Mouse (Mus musculus): ENCODE results near the gene Ank3.

DNA sequence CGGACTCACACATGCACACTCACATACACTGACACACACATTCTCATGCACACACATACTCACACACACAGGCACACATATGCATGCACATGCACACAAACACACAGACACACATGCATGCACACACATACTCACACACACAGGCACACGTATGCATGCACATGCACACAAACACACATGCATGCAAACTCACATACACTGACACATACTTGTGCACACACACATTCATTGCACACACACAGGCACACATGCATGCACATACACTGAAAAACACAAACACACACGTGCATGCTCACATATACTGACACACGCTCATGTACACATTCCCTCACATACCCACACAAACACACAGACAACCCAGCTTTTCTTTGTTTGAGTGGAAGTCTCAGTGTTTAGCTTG lies 157.0 kb downstream of the Ank3 start:
- TF ChIP-seq CTCF (IDR thresholded peaks at IDR 0.05; ENCODE audit: low read depth): no peak
- no peak for TF ChIP-seq EP300 (IDR thresholded peaks at IDR 0.05; ENCODE audit: low read depth)

Measured in liver, postnatal 0 days (tissue).